Comparison of ENCODE assay signal across 9 mouse cellular contexts in the genomic region with DNA sequence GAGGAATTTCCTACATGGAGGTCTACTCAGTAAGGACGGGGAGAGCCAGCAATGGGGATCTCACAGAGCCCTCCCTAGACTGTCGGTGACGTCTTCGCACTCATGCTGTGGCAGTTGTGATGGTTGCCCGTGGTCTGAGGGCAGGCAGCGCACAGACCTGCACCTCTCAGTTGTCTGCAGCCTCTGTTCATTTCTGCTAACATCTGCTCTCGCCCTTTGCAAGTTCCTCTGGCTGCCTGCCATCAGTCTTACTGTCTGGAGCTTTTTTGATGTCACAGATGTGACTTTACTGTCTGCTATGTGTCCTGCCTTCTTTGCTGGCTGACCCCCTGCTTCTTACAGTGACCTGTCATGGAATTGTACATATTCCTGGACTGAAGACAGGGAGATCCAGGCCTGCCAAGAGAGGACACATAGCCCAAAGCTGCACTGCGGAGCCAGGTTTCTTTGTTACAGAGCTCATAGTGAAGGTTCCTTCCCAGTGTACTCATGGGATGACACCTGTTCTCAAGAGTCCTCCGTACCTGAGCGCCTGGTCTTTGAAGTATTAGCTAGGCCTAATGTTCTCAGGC. TPM values are rescaled to one million over a fixed set of nuclear protein-coding genes. Genes with fewer than 3 reads are reported as not detected.
A peak's percentile ranks its signal among the peaks of the same experiment; 100 is the strongest.
DNase-seq lines count a peak whose midpoint lies in the region.
"Had no signal": no experiment of that assay in that cellular context is flagged by ENCODE, and none has a peak within 500 bp of the region (broad histone marks: within the 10 kb centered on the region; RNA-seq: fewer than 3 reads in every experiment).

No protein-coding gene starts in this region.

- intact Hi-C loops in heart, postnatal 14 days (cut with DNase I): loop anchor here (5.0 kb wide), 1 partner anchor 52 kb away; no protein-coding TSS in a partner anchor

- DNase-seq in heart, adult 11 months: peak; percentile 80
- no peak for DNase-seq in heart, adult 8-10 months (ENCODE audit: low spot score)
- DNase-seq in right cerebral cortex, postnatal 14 days: peak; percentile 56
- no peak for DNase-seq in right cerebral cortex, postnatal 36 days (ENCODE audit: low spot score in 2 of 2)
- DNase-seq in heart, postnatal 14 days: peak; percentile 36 to 58
- DNase-seq in thymus, postnatal 14 days: peak; percentile 63
- DNase-seq in cerebellum, adult 11-12 months: no peak
- DNase-seq in embryo, embryonic 10.5 days (ENCODE audit: low spot score): no peak
- DNase-seq: layer of hippocampus, adult 9-11 months had no signal

RNA-seq across cellular contexts. Expression of a gene that starts 10.7 kb away (rescaled TPM):
- total RNA-seq in heart, adult 8-10 months (2022): 1 to 10 TPM; 1.5 to 3.4 (median 1.8) TPM
- 1 to 10 TPM; 2.2 to 2.6 TPM for total RNA-seq in heart, postnatal 14 days (2021)

RNA-seq across cellular contexts. Expression of a gene that starts 33.5 kb away (rescaled TPM):
- total RNA-seq in heart, adult 8-10 months (2022): under 1 TPM; 0.27 to 0.63 (median 0.48) TPM
- under 1 TPM; 0.38 to 0.51 TPM for total RNA-seq in heart, postnatal 14 days (2021)

Comparison
In these comparisons a context has a peak if more than half of its experiments do, and no peak if none do; other contexts are left out.
1. DNase-seq: peak in heart, adult 11 months (single experiment), right cerebral cortex, postnatal 14 days (single experiment), heart, postnatal 14 days (2 of 2) and thymus, postnatal 14 days (single experiment); none in heart, adult 8-10 months (single experiment), right cerebral cortex, postnatal 36 days (0 of 2), cerebellum, adult 11-12 months (single experiment) and embryo, embryonic 10.5 days (single experiment).